Mouse (Mus musculus) CH12.LX (cell line): Measurements from ENCODE around the gene Tex21. TPM values are rescaled to one million over a fixed set of nuclear protein-coding genes. Genes with fewer than 3 reads are reported as not detected.
A peak's percentile ranks its signal among the peaks of the same experiment; 100 is the strongest.
"Not testable (repeated sequence)": the region's sequence is repeated elsewhere in the genome, so short reads cannot be mapped to it uniquely, and the experiment has no call there.

Source experiments
- DNase-seq: peaks from one replicate; pipeline ENCODE4 v3.0.0-alpha.2; 2013; ENCODE audit errors: extremely low read depth
- H3K27ac ChIP-seq: 2 replicates; pipeline ENCODE4 v1.5.1; 2012; ENCODE audit warnings: low read depth, mild to moderate bottlenecking, control low read depth, moderate library complexity; ENCODE audit not compliant: insufficient read depth
- H3K27me3 ChIP-seq: replicated peaks from 2 replicates; pipeline ENCODE3; 2012; ENCODE audit warnings: inconsistent platforms
- H3K36me3 ChIP-seq, 2 experiments: replicated peaks in 1 of 2; 2 replicates each; pipeline versions ENCODE3 to v1.6.1; 2012; ENCODE audit warnings: inconsistent platforms in 1 of 2, low read length in 1 of 2, mild to moderate bottlenecking in 1 of 2, mixed read lengths in 1 of 2, moderate library complexity in 1 of 2; ENCODE audit not compliant: control insufficient read depth in 1 of 2, insufficient read depth in 1 of 2
- H3K4me1 ChIP-seq, 2 experiments: 2 replicates each; pipeline ENCODE4 v1.6.1; 2012; ENCODE audit warnings: inconsistent platforms in 1 of 2, moderate library complexity in 1 of 2; ENCODE audit not compliant: insufficient read depth in 2 of 2, control insufficient read depth in 1 of 2
- H3K4me2 ChIP-seq: 2 replicates; pipeline ENCODE4 v1.6.1; 2012; ENCODE audit warnings: low read depth, mild to moderate bottlenecking, control low read depth; ENCODE audit not compliant: poor library complexity, insufficient read depth, severe bottlenecking
- H3K4me3 ChIP-seq, 3 experiments: fragments of 150-350 bp in 1 of 3; sonication (generic) in 1 of 3; replicated peaks in 1 of 3; 2 replicates each; pipeline versions ENCODE3 to v1.5.1; 2011 to 2012; ENCODE audit warnings: low read depth in 2 of 3, low read length in 2 of 3, mild to moderate bottlenecking in 2 of 3, moderate library complexity in 2 of 3, control low read depth in 1 of 3, improper control_type of control experiment in 1 of 3, inconsistent platforms in 1 of 3, mixed read lengths in 1 of 3; ENCODE audit not compliant: poor library complexity in 1 of 3
- H3K79me2 ChIP-seq: replicated peaks from 2 replicates; pipeline ENCODE4 v1.6.1; 2012; ENCODE audit warnings: mild to moderate bottlenecking, moderate library complexity; ENCODE audit not compliant: control insufficient read depth, poor library complexity, insufficient read depth, severe bottlenecking; ENCODE audit errors: extremely low read depth
- H3K9ac ChIP-seq: 2 replicates; pipeline ENCODE4 v1.6.1; 2012; ENCODE audit warnings: low read depth, mild to moderate bottlenecking, control low read depth, moderate library complexity; ENCODE audit not compliant: insufficient read depth
- H3K9me3 ChIP-seq: replicated peaks from 2 replicates; pipeline ENCODE3; 2012; ENCODE audit warnings: low read length, inconsistent platforms, mixed read lengths
- GABPA ChIP-seq: IDR thresholded peaks from 2 replicates; pipeline ENCODE4 v1.6.1; 2012; ENCODE audit warnings: low read depth, low read length, improper control_type of control experiment, inconsistent platforms; ENCODE audit not compliant: insufficient replicate concordance
- JUND ChIP-seq: conservative IDR thresholded peaks from 2 replicates; pipeline ENCODE4 v1.6.1; 2011; ENCODE audit warnings: low read depth, low read length, improper control_type of control experiment
- MEF2A ChIP-seq: IDR thresholded peaks from 2 replicates; pipeline ENCODE4 v1.6.1; 2014; ENCODE audit warnings: low read depth, mild to moderate bottlenecking, inconsistent platforms, low read length, improper control_type of control experiment, borderline replicate concordance
- MYC ChIP-seq: IDR thresholded peaks from 2 replicates; pipeline ENCODE4 v1.6.1; 2011; ENCODE audit warnings: low read depth, mild to moderate bottlenecking, improper control_type of control experiment, low read length
- NELFE ChIP-seq: IDR thresholded peaks from 2 replicates; pipeline ENCODE4 v1.6.1; 2011; ENCODE audit warnings: low read depth, low read length, improper control_type of control experiment
- POLR2A ChIP-seq: IDR thresholded peaks from 2 replicates; pipeline ENCODE4 v1.6.1; 2011; ENCODE audit warnings: low read depth, mild to moderate bottlenecking, improper control_type of control experiment, low read length
- TBP ChIP-seq: conservative IDR thresholded peaks from 2 replicates; pipeline ENCODE4 v1.6.1; 2011; ENCODE audit warnings: low read depth, low read length, improper control_type of control experiment
- USF1 ChIP-seq: IDR thresholded peaks from 2 replicates; pipeline ENCODE4 v1.6.1; 2014; ENCODE audit warnings: low read depth, mild to moderate bottlenecking, inconsistent platforms, low read length, improper control_type of control experiment
- USF2 ChIP-seq: conservative IDR thresholded peaks from 2 replicates; pipeline ENCODE4 v1.6.1; 2011; ENCODE audit warnings: low read depth, low read length, improper control_type of control experiment
- ZKSCAN1 ChIP-seq: IDR thresholded peaks from 2 replicates; pipeline ENCODE4 v1.6.1; 2012; ENCODE audit warnings: low read depth, inconsistent platforms, low read length, improper control_type of control experiment, borderline replicate concordance
- ZMIZ1 ChIP-seq: IDR thresholded peaks from 2 replicates; pipeline ENCODE4 v1.6.1; 2012; ENCODE audit warnings: low read depth, mild to moderate bottlenecking, inconsistent platforms, low read length, improper control_type of control experiment
- ZNF384 ChIP-seq: IDR thresholded peaks from 2 replicates; pipeline ENCODE4 v1.6.1; 2012; ENCODE audit warnings: low read depth, low read length, improper control_type of control experiment, inconsistent platforms
- dilution Hi-C: fragments of 300-500 bp; cut with MboI; formaldehyde crosslinking; loops from 2 replicates; pipeline ENCODE4 v1.14.3; 2020; ENCODE audit warnings: low sequenced_read_pairs; ENCODE audit not compliant: extremely low pct_unique_long_range_greater_than_20kb, extremely low pct_ligation_motif_present
- in situ Hi-C: fragments of 300-500 bp; cut with MboI; formaldehyde crosslinking; loops from 3 replicates; pipeline ENCODE4 v1.14.3; 2019; ENCODE audit warnings: low sequenced_read_pairs, low pct_ligation_motif_present, low pct_unique_long_range_greater_than_20kb, mixed read lengths
- polyA plus RNA-seq: library from polyadenylated mRNA; unstranded; fragments of >175 nt; gene quantifications from 2 replicates; pipeline ENCODE4 v1.2.1, GENCODE M21; 2012; ENCODE audit warnings: low read depth; ENCODE audit not compliant: insufficient read length
- total RNA-seq, 2 experiments: library from RNA; depleted of rRNA; stranded (reverse); fragments of 300-350 nt in 1 of 2; fragments of >200 nt in 1 of 2; gene quantifications; 2 replicates each; pipeline ENCODE4 v1.2.3; 2012 to 2014

Gene Tex21
- total and polyA plus RNA-seq, 3 experiments = 0.11 to 0.42 (median 0.29) TPM

- DNase-seq = no peak
- H3K4me1 ChIP-seq = no peaks in the 10 kb centered on the region
- dilution Hi-C loops = no loop called here
These were observed 69.3 kb downstream of the Tex21 start, which contains the start of gene Esr2 for GRCm38 (mm10) chr12:76177000-76177863. Gene Esr2, minus strand, starts transcription at chr12:76177259.

GRCm38 (mm10) chr12:76165641-76166040, 80.9 kb downstream of the Tex21 start:
- in situ Hi-C loops (no loop called here), dilution Hi-C loops (no loop called here)
- Histone ChIP-seq H3K27me3 (no peaks in the 10 kb centered on the region), H3K4me1 (no peaks in the 10 kb centered on the region), H3K27ac (no peak overlapping the region), H3K9me3 (no peaks in the 10 kb centered on the region), H3K9ac (no peak overlapping the region), H3K79me2 (no peaks in the 10 kb centered on the region), H3K4me2 (no peak overlapping the region), H3K4me3 (no peak overlapping the region), H3K36me3 (no peaks in the 10 kb centered on the region)
- no peak for DNase-seq
- TF ChIP-seq TBP (no peak), MYC (no peak), POLR2A (no peak), GABPA (no peak), ZKSCAN1 (no peak), NELFE (no peak), MEF2A (no peak), ZMIZ1 (no peak), ZNF384 (no peak)

More at GRCm38 (mm10) chr12:76177000-76177863, 69.3 kb downstream of the Tex21 start, which contains the start of gene Esr2:
- in situ Hi-C loops = loop anchor here (5.0 to 25.0 kb wide), 2 partner anchors 160 to 390 kb away; no protein-coding TSS in a partner anchor
- Histone ChIP-seq H3K4me3 (peak within 1 kb of the TSS in 2 of 3 experiments; percentile 30 to 53), H3K4me2 (peak within 1 kb of the TSS; percentile 92), H3K27ac (no peak within 1 kb of the TSS), H3K9ac (peak within 1 kb of the TSS; percentile 22; the same call in 1 of the 2 replicates), H3K79me2 (no peaks in the 10 kb centered on the region), H3K27me3 (no peaks in the 10 kb centered on the region), H3K36me3 (no peaks in the 10 kb centered on the region), H3K9me3 (no peaks in the 10 kb centered on the region)
- TF ChIP-seq JUND = no peak
- peak; percentile 68 for TF ChIP-seq USF1
- peak; percentile 22 for TF ChIP-seq USF2
- TF ChIP-seq, all 38 proteins: peak for 2

GRCm38 (mm10) chr12:76152389-76152788, 94.2 kb downstream of the Tex21 start:
- DNase-seq, H3K4me1 ChIP-seq, H3K4me2 ChIP-seq, in situ Hi-C loops, H3K36me3 ChIP-seq, dilution Hi-C loops, H3K9me3 ChIP-seq, H3K79me2 ChIP-seq, H3K27ac ChIP-seq, H3K27me3 ChIP-seq, H3K4me3 ChIP-seq, H3K9ac ChIP-seq: not testable (repeated sequence)

Other genes with a start within 250 kb of the Tex21 start
- gene Esr2, start 69.5 kb downstream of the Tex21 start, total RNA-seq (2012; rRNA removed) = 0.04 TPM in 2 replicates
- not detected in 2 replicates for gene Esr2, start 69.5 kb downstream of the Tex21 start, total RNA-seq (2014; rRNA removed)
- not detected in 2 replicates for gene Esr2, start 69.5 kb downstream of the Tex21 start, polyA plus RNA-seq
- gene Mthfd1, start 8.6 kb upstream of the Tex21 start, total RNA-seq (2012; rRNA removed) = 110 and 144 TPM in 2 replicates
- gene Mthfd1, start 8.6 kb upstream of the Tex21 start, total RNA-seq (2014; rRNA removed) = 112 and 126 TPM in 2 replicates
- 133 and 140 TPM in 2 replicates for gene Mthfd1, start 8.6 kb upstream of the Tex21 start, polyA plus RNA-seq
- 0.38 and 0.67 TPM in 2 replicates for gene Akap5, start 78.1 kb upstream of the Tex21 start, total RNA-seq (2012; rRNA removed)
- 0.27 and 0.32 TPM in 2 replicates for gene Akap5, start 78.1 kb upstream of the Tex21 start, total RNA-seq (2014; rRNA removed)
- gene Akap5, start 78.1 kb upstream of the Tex21 start, polyA plus RNA-seq = 0.76 and 0.89 TPM in 2 replicates
- 7.3 TPM in 2 replicates for gene Zbtb25, start 122.9 kb upstream of the Tex21 start, total RNA-seq (2012; rRNA removed)
- 6.6 and 7.2 TPM in 2 replicates for gene Zbtb25, start 122.9 kb upstream of the Tex21 start, total RNA-seq (2014; rRNA removed)
- 8.5 and 18.7 TPM in 2 replicates for gene Zbtb25, start 122.9 kb upstream of the Tex21 start, polyA plus RNA-seq
- gene Zbtb1, start 123.5 kb upstream of the Tex21 start, total RNA-seq (2012; rRNA removed) = 6.4 and 7.5 TPM in 2 replicates
- gene Zbtb1, start 123.5 kb upstream of the Tex21 start, total RNA-seq (2014; rRNA removed) = 22.0 and 24.9 TPM in 2 replicates
- 16.0 and 17.1 TPM in 2 replicates for gene Zbtb1, start 123.5 kb upstream of the Tex21 start, polyA plus RNA-seq
- gene Hspa2, start 157.4 kb upstream of the Tex21 start, total RNA-seq (2012; rRNA removed) = 4.7 and 5.3 TPM in 2 replicates
- 3.4 and 3.6 TPM in 2 replicates for gene Hspa2, start 157.4 kb upstream of the Tex21 start, total RNA-seq (2014; rRNA removed)
- gene Hspa2, start 157.4 kb upstream of the Tex21 start, polyA plus RNA-seq = 3.4 and 3.8 TPM in 2 replicates
- not detected in 2 replicates for gene Ppp1r36, start 170.8 kb upstream of the Tex21 start, total RNA-seq (2012; rRNA removed)
- not detected in 2 replicates for gene Ppp1r36, start 170.8 kb upstream of the Tex21 start, total RNA-seq (2014; rRNA removed)
- not detected in 2 replicates for gene Ppp1r36, start 170.8 kb upstream of the Tex21 start, polyA plus RNA-seq